Mouse (Mus musculus): ENCODE measurements around the gene Rcan2. TPM values are rescaled to one million over a fixed set of nuclear protein-coding genes. Genes with fewer than 3 reads are reported as not detected.

The Rcan2 gene
- total and polyA plus RNA-seq, 2 experiments = 1.4 to 4.0 TPM

DNA sequence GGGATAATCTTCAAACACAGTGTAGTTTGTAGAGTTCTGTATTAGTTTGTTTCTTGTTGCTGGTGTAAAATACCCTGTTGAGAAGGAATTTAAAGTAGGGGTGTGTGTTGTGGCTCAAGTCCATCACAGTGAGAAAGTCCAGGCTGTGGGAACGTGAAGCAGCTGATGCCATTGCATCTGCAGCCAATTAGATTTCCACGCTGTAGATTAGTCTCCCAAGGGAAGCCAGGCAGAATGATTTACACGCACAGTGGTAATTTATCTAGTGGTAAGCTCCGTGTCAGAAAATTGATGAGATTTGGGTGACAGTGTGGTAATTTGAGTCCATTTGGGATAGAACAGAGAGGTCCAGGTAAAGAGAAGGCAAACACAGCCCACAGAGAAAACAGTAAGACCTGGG is 192.9 kb downstream of the Rcan2 start:
- Histone ChIP-seq H3K36me3 (ENCODE audit: control insufficient read depth, insufficient read depth, low read length) (no peaks in the 10 kb centered on the region), H3K9ac (ENCODE audit: low read depth, low read length) (no peak overlapping the region), H3K4me1 (ENCODE audit: control insufficient read depth, insufficient read depth, low read length) (no peaks in the 10 kb centered on the region), H3K27ac (replicated peaks; ENCODE audit: insufficient read depth, low read depth, low read length) (no peak overlapping the region), H3K79me2 (ENCODE audit: control insufficient read depth, insufficient read depth, low read length) (no peaks in the 10 kb centered on the region), H3K4me3 (ENCODE audit: insufficient read depth, low read depth, low read length) (no peak overlapping the region), H3K27me3 (ENCODE audit: control insufficient read depth, insufficient read depth, low read length) (no peaks in the 10 kb centered on the region)
- TF ChIP-seq POLR2A (IDR thresholded peaks at IDR 0.05; ENCODE audit: extremely low read depth, insufficient read depth, low read length) (no peak), CTCF (IDR thresholded peaks at IDR 0.05; ENCODE audit: low read depth, low read length) (no peak)
- no peak for DNase-seq (ENCODE audit: extremely low read depth, low read depth, low spot score)
- 70% methylated on average over 4 of the region's 4 CpGs for WGBS

DNA sequence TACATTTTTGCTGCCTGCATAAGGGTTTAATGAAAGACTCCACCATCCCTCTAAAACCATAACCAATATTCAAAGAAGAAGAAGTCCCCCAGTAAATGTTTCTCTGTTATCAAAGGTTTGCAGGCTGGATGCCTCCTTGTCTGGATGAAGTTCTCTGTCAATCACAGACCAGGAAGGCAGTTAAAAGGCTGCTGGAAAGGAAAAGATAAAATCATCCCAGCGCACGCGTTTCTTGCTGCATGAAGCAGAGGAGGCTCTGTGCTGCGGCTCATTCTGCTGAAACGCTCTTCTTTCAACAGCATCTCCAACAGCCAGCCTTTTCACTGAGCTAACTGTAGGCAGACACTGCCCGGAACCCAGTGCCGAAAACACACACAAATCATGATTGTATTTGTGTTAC is 196.4 kb downstream of the Rcan2 start:
- TF ChIP-seq CTCF (IDR thresholded peaks at IDR 0.05; ENCODE audit: low read depth, low read length) (no peak), POLR2A (IDR thresholded peaks at IDR 0.05; ENCODE audit: extremely low read depth, insufficient read depth, low read length) (no peak)
- H3K36me3 ChIP-seq (ENCODE audit: control insufficient read depth, insufficient read depth, low read length) = no peaks in the 10 kb centered on the region
- no peaks in the 10 kb centered on the region for H3K27me3 ChIP-seq (ENCODE audit: control insufficient read depth, insufficient read depth, low read length)
- H3K4me3 ChIP-seq (ENCODE audit: insufficient read depth, low read depth, low read length) = no peak overlapping the region
- H3K79me2 ChIP-seq (ENCODE audit: control insufficient read depth, insufficient read depth, low read length) = no peaks in the 10 kb centered on the region
- DNase-seq (ENCODE audit: extremely low read depth, low read depth, low spot score) = no peak
- no peak overlapping the region for H3K27ac ChIP-seq (replicated peaks; ENCODE audit: insufficient read depth, low read depth, low read length)
- H3K9ac ChIP-seq (ENCODE audit: low read depth, low read length) = no peak overlapping the region
- WGBS = 82% methylated on average over 7 of the region's 7 CpGs
- no peaks in the 10 kb centered on the region for H3K4me1 ChIP-seq (ENCODE audit: control insufficient read depth, insufficient read depth, low read length)

DNA sequence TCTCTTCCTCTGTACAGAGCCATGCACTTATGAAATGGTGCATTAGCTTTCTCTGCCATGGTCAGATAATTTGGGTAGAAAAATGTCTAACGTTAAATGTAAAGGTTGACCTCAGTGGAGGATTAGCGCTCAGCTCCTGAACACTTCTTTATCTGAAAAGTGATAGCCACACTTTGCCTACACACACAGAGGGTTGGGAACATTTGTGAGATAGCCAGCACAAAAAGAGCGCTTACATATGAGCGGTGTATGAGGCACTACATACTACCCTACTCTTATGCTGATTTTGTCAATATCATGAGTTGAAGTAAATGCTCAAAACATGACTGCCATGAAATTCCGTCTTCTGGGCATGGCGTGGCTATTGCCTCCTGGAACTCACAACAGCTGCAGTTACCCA is 196.9 kb downstream of the Rcan2 start:
- Histone ChIP-seq H3K36me3 (ENCODE audit: control insufficient read depth, insufficient read depth, low read length) (no peaks in the 10 kb centered on the region), H3K9ac (ENCODE audit: low read depth, low read length) (no peak overlapping the region), H3K27ac (replicated peaks; ENCODE audit: insufficient read depth, low read depth, low read length) (no peak overlapping the region), H3K27me3 (ENCODE audit: control insufficient read depth, insufficient read depth, low read length) (no peaks in the 10 kb centered on the region), H3K4me1 (ENCODE audit: control insufficient read depth, insufficient read depth, low read length) (no peaks in the 10 kb centered on the region), H3K79me2 (ENCODE audit: control insufficient read depth, insufficient read depth, low read length) (no peaks in the 10 kb centered on the region), H3K4me3 (ENCODE audit: insufficient read depth, low read depth, low read length) (no peak overlapping the region)
- 94% methylated on average over 6 of the region's 6 CpGs for WGBS
- TF ChIP-seq CTCF (IDR thresholded peaks at IDR 0.05; ENCODE audit: low read depth, low read length) (no peak), POLR2A (IDR thresholded peaks at IDR 0.05; ENCODE audit: extremely low read depth, insufficient read depth, low read length) (no peak)
- no peak for DNase-seq (ENCODE audit: extremely low read depth, low read depth, low spot score)

DNA sequence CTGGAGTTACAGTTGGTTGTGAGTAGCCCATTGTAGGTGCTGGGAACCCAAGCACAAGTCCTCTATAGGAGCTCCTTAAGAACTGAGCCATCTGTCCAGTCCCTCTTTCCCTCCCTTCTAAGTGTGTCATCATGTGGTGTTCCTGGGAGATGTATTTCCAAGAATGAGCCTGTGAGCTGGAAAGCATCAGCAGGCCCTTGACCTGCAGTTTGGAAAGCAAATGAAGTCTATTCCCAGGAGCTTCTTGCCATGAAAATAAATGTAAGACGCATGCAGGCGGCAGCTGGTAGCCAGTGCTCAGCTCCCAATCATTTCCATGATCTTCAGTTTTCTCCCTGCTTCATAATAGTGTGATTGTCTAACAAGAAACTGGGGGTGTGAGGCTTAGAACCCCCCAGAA is 203.2 kb downstream of the Rcan2 start:
- TF ChIP-seq CTCF (IDR thresholded peaks at IDR 0.05; ENCODE audit: low read depth, low read length) = no peak
- no peak for TF ChIP-seq POLR2A (IDR thresholded peaks at IDR 0.05; ENCODE audit: extremely low read depth, insufficient read depth, low read length)
- no peak for DNase-seq (ENCODE audit: extremely low read depth, low read depth, low spot score)
- H3K4me1 ChIP-seq (ENCODE audit: control insufficient read depth, insufficient read depth, low read length) = no peaks in the 10 kb centered on the region
- no peak overlapping the region for H3K9ac ChIP-seq (ENCODE audit: low read depth, low read length)
- no peaks in the 10 kb centered on the region for H3K36me3 ChIP-seq (ENCODE audit: control insufficient read depth, insufficient read depth, low read length)
- no peak overlapping the region for H3K27ac ChIP-seq (replicated peaks; ENCODE audit: insufficient read depth, low read depth, low read length)
- no peaks in the 10 kb centered on the region for H3K79me2 ChIP-seq (ENCODE audit: control insufficient read depth, insufficient read depth, low read length)
- WGBS = 97% methylated on average over 2 of the region's 2 CpGs
- H3K27me3 ChIP-seq (ENCODE audit: control insufficient read depth, insufficient read depth, low read length) = no peaks in the 10 kb centered on the region
- no peak overlapping the region for H3K4me3 ChIP-seq (ENCODE audit: insufficient read depth, low read depth, low read length)

DNA sequence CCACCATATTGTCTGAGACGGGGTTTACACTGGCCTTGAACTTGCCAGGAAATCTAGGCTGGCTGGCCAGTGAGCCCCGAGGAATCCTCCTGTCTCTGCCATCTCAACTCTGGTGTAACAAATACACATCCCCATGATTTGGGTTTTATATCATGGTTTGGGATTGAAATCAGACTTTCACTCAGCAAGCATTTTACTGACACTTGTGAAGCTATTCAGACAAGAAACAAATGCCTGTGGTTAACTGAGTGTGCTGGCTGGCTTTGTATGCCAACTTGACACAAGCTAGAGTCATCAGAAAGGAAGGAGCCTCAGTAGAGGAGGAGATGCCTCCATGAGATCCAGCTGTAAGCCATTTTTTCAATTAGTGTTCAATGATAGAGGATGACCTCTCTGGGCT is 206.3 kb downstream of the Rcan2 start:
- H3K27ac ChIP-seq (replicated peaks; ENCODE audit: insufficient read depth, low read depth, low read length) = no peak overlapping the region
- H3K36me3 ChIP-seq (ENCODE audit: control insufficient read depth, insufficient read depth, low read length) = no peaks in the 10 kb centered on the region
- 79% methylated on average over 2 of the region's 2 CpGs for WGBS
- no peaks in the 10 kb centered on the region for H3K79me2 ChIP-seq (ENCODE audit: control insufficient read depth, insufficient read depth, low read length)
- H3K4me3 ChIP-seq (ENCODE audit: insufficient read depth, low read depth, low read length) = no peak overlapping the region
- no peaks in the 10 kb centered on the region for H3K27me3 ChIP-seq (ENCODE audit: control insufficient read depth, insufficient read depth, low read length)
- TF ChIP-seq POLR2A (IDR thresholded peaks at IDR 0.05; ENCODE audit: extremely low read depth, insufficient read depth, low read length) (no peak), CTCF (IDR thresholded peaks at IDR 0.05; ENCODE audit: low read depth, low read length) (no peak)
- H3K9ac ChIP-seq (ENCODE audit: low read depth, low read length) = no peak overlapping the region
- DNase-seq (ENCODE audit: extremely low read depth, low read depth, low spot score) = no peak
- H3K4me1 ChIP-seq (ENCODE audit: control insufficient read depth, insufficient read depth, low read length) = no peaks in the 10 kb centered on the region

DNA sequence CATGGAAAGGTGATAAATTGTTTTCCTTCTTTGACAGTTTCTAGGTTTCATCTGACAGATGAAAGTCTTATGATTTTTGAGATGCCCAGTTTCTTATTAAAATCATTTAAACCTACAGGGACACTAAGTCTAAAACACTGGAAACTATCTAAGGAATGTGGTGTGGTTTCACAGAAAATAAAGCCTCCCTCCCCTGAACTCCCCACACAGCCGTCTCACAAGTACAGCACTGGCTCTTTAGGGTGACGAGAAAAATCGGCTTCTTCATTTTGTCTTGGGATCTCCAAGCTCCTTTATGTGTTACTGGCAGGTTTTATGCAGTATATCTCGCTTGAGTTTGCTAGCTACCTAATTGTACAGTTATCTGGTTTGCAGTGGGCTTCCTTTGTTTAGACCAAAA is 210.8 kb downstream of the Rcan2 start:
- no peaks in the 10 kb centered on the region for H3K27me3 ChIP-seq (ENCODE audit: control insufficient read depth, insufficient read depth, low read length)
- H3K79me2 ChIP-seq (ENCODE audit: control insufficient read depth, insufficient read depth, low read length) = no peaks in the 10 kb centered on the region
- 80% methylated on average over 4 of the region's 4 CpGs for WGBS
- no peak for DNase-seq (ENCODE audit: extremely low read depth, low read depth, low spot score)
- H3K27ac ChIP-seq (replicated peaks; ENCODE audit: insufficient read depth, low read depth, low read length) = no peak overlapping the region
- TF ChIP-seq CTCF (IDR thresholded peaks at IDR 0.05; ENCODE audit: low read depth, low read length) (no peak), POLR2A (IDR thresholded peaks at IDR 0.05; ENCODE audit: extremely low read depth, insufficient read depth, low read length) (no peak)
- H3K4me1 ChIP-seq (ENCODE audit: control insufficient read depth, insufficient read depth, low read length) = no peaks in the 10 kb centered on the region
- no peaks in the 10 kb centered on the region for H3K36me3 ChIP-seq (ENCODE audit: control insufficient read depth, insufficient read depth, low read length)
- H3K4me3 ChIP-seq (ENCODE audit: insufficient read depth, low read depth, low read length) = no peak overlapping the region
- H3K9ac ChIP-seq (ENCODE audit: low read depth, low read length) = no peak overlapping the region
